In genomic region chr11:101946525-101946924, GRCm38 (mm10) we compare ENCODE assay signal across 18 mouse cellular contexts. TPM values are rescaled to one million over a fixed set of nuclear protein-coding genes. Genes with fewer than 3 reads are reported as not detected.
DNase-seq lines count a peak whose midpoint lies in the region; ATAC-seq and TF ChIP-seq lines count a peak whose summit lies in the region.
"Had no signal": no experiment of that assay in that cellular context is flagged by ENCODE, and none has a peak within 500 bp of the region (broad histone marks: within the 10 kb centered on the region; RNA-seq: fewer than 3 reads in every experiment).

No protein-coding gene starts in this region.

- peaks cover 35% of the 10 kb centered on the region for H3K27me3 ChIP-seq in forebrain, embryonic 10.5 days (ENCODE audit: poor library complexity, severe bottlenecking)
- H3K27me3 ChIP-seq in forebrain, embryonic 12.5 days = peaks cover 21% of the 10 kb centered on the region
- H3K27me3 ChIP-seq in kidney, postnatal 0 days (ENCODE audit: insufficient read depth, low read length) = no peaks in the 10 kb centered on the region
- peaks cover 18% of the 10 kb centered on the region for H3K27me3 ChIP-seq in CH12.LX (replicated peaks)
- H3K27me3 ChIP-seq in embryonic facial prominence, embryonic 10.5 days (replicated peaks; ENCODE audit: low read depth, poor library complexity, severe bottlenecking) = peaks cover 27% of the 10 kb centered on the region
- H3K27me3 ChIP-seq: embryonic facial prominence, embryonic 12.5 days had no signal

- H3K27ac ChIP-seq in forebrain, embryonic 10.5 days = peak overlapping the region; percentile 16; the same call in 1 of the 2 replicates
- H3K27ac ChIP-seq in forebrain, embryonic 12.5 days = no peak overlapping the region
- H3K27ac ChIP-seq in kidney, postnatal 0 days = no peak overlapping the region
- H3K27ac ChIP-seq in CH12.LX (ENCODE audit: insufficient read depth, low read depth) = no peak overlapping the region
- H3K27ac ChIP-seq in embryonic facial prominence, embryonic 10.5 days (replicated peaks) = peak overlapping the region; percentile 65
- H3K27ac ChIP-seq: embryonic facial prominence, embryonic 12.5 days; heart, embryonic 13.5 days; macrophage; neural tube, embryonic 12.5 days had no signal

- TF ChIP-seq CTCF in kidney, postnatal 0 days (IDR thresholded peaks at IDR 0.05; ENCODE audit: low read depth) = peak; percentile 57
- TF ChIP-seq CTCF in CH12.LX (conservative IDR thresholded peaks at IDR 0.05 in 1 of 2, IDR thresholded peaks at IDR 0.05 in 1 of 2; ENCODE audit: low read depth in 2 of 2, low read length in 2 of 2) = peak in 1 of 2 experiments; percentile 55; a peak in 2 of 4 replicates

- no peak overlapping the region for H3K4me2 ChIP-seq in forebrain, embryonic 12.5 days
- no peak overlapping the region for H3K4me2 ChIP-seq in kidney, postnatal 0 days (ENCODE audit: low read length)
- no peak overlapping the region for H3K4me2 ChIP-seq in CH12.LX (ENCODE audit: insufficient read depth, low read depth, poor library complexity, severe bottlenecking)
- H3K4me2 ChIP-seq: embryonic facial prominence, embryonic 12.5 days; heart, embryonic 13.5 days; neural tube, embryonic 12.5 days had no signal

- peak; percentile 44 for DNase-seq in forebrain, embryonic 10.5 days (ENCODE audit: extremely low spot score, low spot score)
- DNase-seq in kidney, postnatal 0 days (ENCODE audit: low spot score) = peak; percentile 61
- DNase-seq in kidney, postnatal 14 days = no peak
- DNase-seq in CH12.LX (ENCODE audit: extremely low read depth) = no peak
- DNase-seq in embryonic facial prominence, embryonic 10.5 days (ENCODE audit: low spot score) = peak; percentile 69
- DNase-seq in right cerebral cortex, postnatal 36 days (ENCODE audit: low spot score in 2 of 2) = no peak
- no peak for DNase-seq in T-cell, adult 2 months (ENCODE audit: low spot score)
- DNase-seq: adrenal gland, postnatal 10 days; cerebellum, adult 11-12 months had no signal

- no peak overlapping the region for H3K4me3 ChIP-seq in forebrain, embryonic 10.5 days
- no peak overlapping the region for H3K4me3 ChIP-seq in forebrain, embryonic 12.5 days (replicated peaks)
- H3K4me3 ChIP-seq in kidney, postnatal 0 days (replicated peaks; ENCODE audit: low read depth, low read length) = no peak overlapping the region
- H3K4me3 ChIP-seq in CH12.LX (replicated peaks in 1 of 3; ENCODE audit: low read depth in 2 of 3, low read length in 2 of 3, poor library complexity in 1 of 3) = no peak overlapping the region
- no peak overlapping the region for H3K4me3 ChIP-seq in embryonic facial prominence, embryonic 10.5 days
- H3K4me3 ChIP-seq: embryonic facial prominence, embryonic 12.5 days; heart, embryonic 13.5 days; neural tube, embryonic 12.5 days had no signal

- H3K79me2 ChIP-seq in CH12.LX (replicated peaks; ENCODE audit: control insufficient read depth, extremely low read depth, insufficient read depth, poor library complexity, severe bottlenecking) = no peaks in the 10 kb centered on the region

- TF ChIP-seq EP300 in CH12.LX (IDR thresholded peaks at IDR 0.05; ENCODE audit: low read length) = no peak

- in situ Hi-C loops in CH12.LX (cut with MboI; ENCODE audit: low pct_ligation_motif_present, low pct_unique_long_range_greater_than_20kb, low sequenced_read_pairs) = no loop called here

- no peak for TF ChIP-seq POLR2A in CH12.LX (IDR thresholded peaks at IDR 0.05; ENCODE audit: low read depth, low read length)

- no peaks in the 10 kb centered on the region for H3K36me3 ChIP-seq in forebrain, embryonic 10.5 days (replicated peaks)
- no peaks in the 10 kb centered on the region for H3K36me3 ChIP-seq in forebrain, embryonic 12.5 days (replicated peaks)
- H3K36me3 ChIP-seq in kidney, postnatal 0 days (ENCODE audit: insufficient read depth, low read length) = no peaks in the 10 kb centered on the region
- H3K36me3 ChIP-seq in CH12.LX (replicated peaks in 1 of 2; ENCODE audit: control insufficient read depth in 1 of 2, insufficient read depth in 1 of 2, low read length in 1 of 2) = no peaks in the 10 kb centered on the region
- no peaks in the 10 kb centered on the region for H3K36me3 ChIP-seq in embryonic facial prominence, embryonic 10.5 days (replicated peaks)
- H3K36me3 ChIP-seq: embryonic facial prominence, embryonic 12.5 days; heart, embryonic 13.5 days; neural tube, embryonic 12.5 days had no signal

- H3K9me3 ChIP-seq in forebrain, embryonic 10.5 days = no peaks in the 10 kb centered on the region
- H3K9me3 ChIP-seq in forebrain, embryonic 12.5 days = no peaks in the 10 kb centered on the region
- no peaks in the 10 kb centered on the region for H3K9me3 ChIP-seq in kidney, postnatal 0 days (replicated peaks; ENCODE audit: low read length)
- H3K9me3 ChIP-seq in CH12.LX (replicated peaks; ENCODE audit: low read length) = peaks cover 11% of the 10 kb centered on the region
- H3K9me3 ChIP-seq in embryonic facial prominence, embryonic 10.5 days = 0 out of 2 replicates have a peak, but pooled peaks cover 2% of the 10 kb centered on the region
- H3K9me3 ChIP-seq: embryonic facial prominence, embryonic 12.5 days; heart, embryonic 13.5 days; neural tube, embryonic 12.5 days had no signal

- peak; percentile 8 for TF ChIP-seq RAD21 in CH12.LX (IDR thresholded peaks at IDR 0.05; ENCODE audit: low read depth, low read length)

- WGBS in forebrain, embryonic 10.5 days = 27% methylated on average over 5 of the region's 5 CpGs
- WGBS in forebrain, embryonic 12.5 days = 28% methylated on average over 5 of the region's 5 CpGs
- 23% methylated on average over 5 of the region's 5 CpGs for WGBS in kidney, postnatal 0 days
- 34% methylated on average over 5 of the region's 5 CpGs for WGBS in embryonic facial prominence, embryonic 10.5 days

- peaks cover 15% of the 10 kb centered on the region for H3K4me1 ChIP-seq in forebrain, embryonic 10.5 days
- peaks cover 6% of the 10 kb centered on the region; the same call in 1 of the 2 replicates for H3K4me1 ChIP-seq in forebrain, embryonic 12.5 days
- H3K4me1 ChIP-seq in kidney, postnatal 0 days (replicated peaks; ENCODE audit: insufficient read depth, low read length) = no peaks in the 10 kb centered on the region; the same call in 1 of the 2 replicates
- peaks cover 0 to 4% of the 10 kb centered on the region in 2 experiments; a peak in 2 of 4 replicates for H3K4me1 ChIP-seq in CH12.LX (ENCODE audit: control insufficient read depth in 1 of 2, insufficient read depth in 2 of 2)
- peaks cover 16% of the 10 kb centered on the region for H3K4me1 ChIP-seq in embryonic facial prominence, embryonic 10.5 days
- H3K4me1 ChIP-seq: neural tube, embryonic 12.5 days had no signal

- H3K9ac ChIP-seq in forebrain, embryonic 12.5 days = no peak overlapping the region
- H3K9ac ChIP-seq in kidney, postnatal 0 days (ENCODE audit: low read depth, low read length) = no peak overlapping the region
- H3K9ac ChIP-seq in CH12.LX (ENCODE audit: insufficient read depth, low read depth) = no peak overlapping the region
- H3K9ac ChIP-seq: embryonic facial prominence, embryonic 12.5 days; heart, embryonic 13.5 days; neural tube, embryonic 12.5 days had no signal

- dilution Hi-C loops in CH12.LX (cut with MboI; ENCODE audit: extremely low pct_ligation_motif_present, extremely low pct_unique_long_range_greater_than_20kb, low sequenced_read_pairs) = no loop called here

- no peak for ATAC-seq in forebrain, embryonic 12.5 days (ENCODE audit: low FRiP score)
- ATAC-seq in kidney, postnatal 0 days (replicated peaks; ENCODE audit: low FRiP score, low read depth) = no peak
- ATAC-seq: inflammation-experienced regulatory T-cells, adult 6 months had no signal

TF ChIP-seq in CH12.LX, 34 proteins besides CTCF, POLR2A, EP300 and RAD21 (continues in another document):
- TF ChIP-seq USF1 (IDR thresholded peaks at IDR 0.05; ENCODE audit: low read depth, low read length) (no peak), RCOR1 (conservative IDR thresholded peaks at IDR 0.05; ENCODE audit: low read depth, low read length) (no peak)

RNA-seq across cellular contexts. Expression of gene Sost, which starts 20.3 kb away (rescaled TPM):
- not detected in 2 replicates for polyA plus RNA-seq in forebrain, embryonic 10.5 days (2016; fragmentation: Nextera tagmentation; extraction: Ambion mirVana)
- polyA plus RNA-seq in forebrain, embryonic 12.5 days (2016; fragmentation: Nextera tagmentation; extraction: Ambion mirVana) = 0.09 and 0.15 TPM in 2 replicates
- polyA plus RNA-seq in kidney, postnatal 0 days (2015; fragmentation: Nextera tagmentation; extraction: Ambion mirVana) = 1.6 and 1.8 TPM in 2 replicates
- total RNA-seq in CH12.LX (2012; rRNA removed) (not detected in 2 replicates), CH12.LX (2014; rRNA removed) (not detected in 2 replicates)
- polyA plus RNA-seq in CH12.LX (2012; ENCODE audit: insufficient read length, low read depth) = not detected in 2 replicates
- polyA plus RNA-seq in embryonic facial prominence, embryonic 10.5 days (2016; fragmentation: Nextera tagmentation; extraction: Ambion mirVana) = 0.20 and 0.30 TPM in 2 replicates
- total RNA-seq: layer of hippocampus, postnatal 14 days; liver, adult 2 months had no signal
- polyA plus RNA-seq: inflammation-experienced regulatory T-cells, adult 6 months; macrophage had no signal

RNA-seq across cellular contexts. Expression of gene Cfap97d1, which starts 37.6 kb away (rescaled TPM):
- polyA plus RNA-seq in forebrain, embryonic 10.5 days (2016; fragmentation: Nextera tagmentation; extraction: Ambion mirVana) = not detected in 2 replicates
- polyA plus RNA-seq in forebrain, embryonic 12.5 days (2016; fragmentation: Nextera tagmentation; extraction: Ambion mirVana) = not detected in 2 replicates
- polyA plus RNA-seq in kidney, postnatal 0 days (2015; fragmentation: Nextera tagmentation; extraction: Ambion mirVana) = not detected in 2 replicates
- total RNA-seq in CH12.LX (2012; rRNA removed) (not detected in 2 replicates), CH12.LX (2014; rRNA removed) (not detected in 2 replicates)
- polyA plus RNA-seq in CH12.LX (2012; ENCODE audit: insufficient read length, low read depth) = not detected in 2 replicates
- polyA plus RNA-seq in embryonic facial prominence, embryonic 10.5 days (2016; fragmentation: Nextera tagmentation; extraction: Ambion mirVana) = not detected in 2 replicates
- total RNA-seq: adrenal gland, postnatal 10 days; layer of hippocampus, postnatal 14 days; liver, adult 2 months had no signal
- polyA plus RNA-seq: embryonic facial prominence, embryonic 12.5 days; frontal cortex, adult 2 months; heart, embryonic 13.5 days; inflammation-experienced regulatory T-cells, adult 6 months; liver, adult 2 months; macrophage; neural tube, embryonic 12.5 days had no signal

RNA-seq across cellular contexts. Expression of gene Dusp3, which starts 40.3 kb away (rescaled TPM):
- polyA plus RNA-seq in forebrain, embryonic 10.5 days (2016; fragmentation: Nextera tagmentation; extraction: Ambion mirVana) = 12.1 and 12.6 TPM in 2 replicates
- polyA plus RNA-seq in forebrain, embryonic 12.5 days (2016; fragmentation: Nextera tagmentation; extraction: Ambion mirVana) = 9.0 and 9.8 TPM in 2 replicates
- polyA plus RNA-seq in kidney, postnatal 0 days (2015; fragmentation: Nextera tagmentation; extraction: Ambion mirVana) = 51.7 and 57.9 TPM in 2 replicates
- total RNA-seq in CH12.LX (2012; rRNA removed) = 17.9 and 20.8 TPM in 2 replicates
- total RNA-seq in CH12.LX (2014; rRNA removed) = 5.6 and 7.5 TPM in 2 replicates
- polyA plus RNA-seq in CH12.LX (2012; ENCODE audit: insufficient read length, low read depth) = 19.2 and 23.6 TPM in 2 replicates
- polyA plus RNA-seq in embryonic facial prominence, embryonic 10.5 days (2016; fragmentation: Nextera tagmentation; extraction: Ambion mirVana) = 11.0 and 11.7 TPM in 2 replicates

RNA-seq across cellular contexts. Expression of gene Meox1, which starts 52.4 kb away (rescaled TPM):
- 0.86 and 0.97 TPM in 2 replicates for polyA plus RNA-seq in forebrain, embryonic 10.5 days (2016; fragmentation: Nextera tagmentation; extraction: Ambion mirVana)
- polyA plus RNA-seq in forebrain, embryonic 12.5 days (2016; fragmentation: Nextera tagmentation; extraction: Ambion mirVana) = 0.17 and 0.60 TPM in 2 replicates
- polyA plus RNA-seq in kidney, postnatal 0 days (2015; fragmentation: Nextera tagmentation; extraction: Ambion mirVana) = 13.9 and 14.3 TPM in 2 replicates
- total RNA-seq in CH12.LX (2012; rRNA removed) (not detected in 2 replicates), CH12.LX (2014; rRNA removed) (not detected in 2 replicates)
- not detected in 2 replicates for polyA plus RNA-seq in CH12.LX (2012; ENCODE audit: insufficient read length, low read depth)
- 1.9 and 2.9 TPM in 2 replicates for polyA plus RNA-seq in embryonic facial prominence, embryonic 10.5 days (2016; fragmentation: Nextera tagmentation; extraction: Ambion mirVana)
- total RNA-seq: liver, adult 2 months had no signal
- polyA plus RNA-seq: inflammation-experienced regulatory T-cells, adult 6 months; liver, adult 2 months; macrophage had no signal

Comparison
In these comparisons a context has a peak if more than half of its experiments do, and no peak if none do; other contexts are left out.
1. DNase-seq: peak in forebrain, embryonic 10.5 days (single experiment), kidney, postnatal 0 days (single experiment) and embryonic facial prominence, embryonic 10.5 days (single experiment); none in kidney, postnatal 14 days (single experiment), CH12.LX (single experiment), right cerebral cortex, postnatal 36 days (0 of 2) and T-cell, adult 2 months (single experiment).
2. H3K27ac ChIP-seq: peak in forebrain, embryonic 10.5 days (single experiment) and embryonic facial prominence, embryonic 10.5 days (single experiment); none in forebrain, embryonic 12.5 days (single experiment), kidney, postnatal 0 days (single experiment) and CH12.LX (single experiment).